Comparison of ENCODE assay signal across 8 mouse cellular contexts in the genomic region with DNA sequence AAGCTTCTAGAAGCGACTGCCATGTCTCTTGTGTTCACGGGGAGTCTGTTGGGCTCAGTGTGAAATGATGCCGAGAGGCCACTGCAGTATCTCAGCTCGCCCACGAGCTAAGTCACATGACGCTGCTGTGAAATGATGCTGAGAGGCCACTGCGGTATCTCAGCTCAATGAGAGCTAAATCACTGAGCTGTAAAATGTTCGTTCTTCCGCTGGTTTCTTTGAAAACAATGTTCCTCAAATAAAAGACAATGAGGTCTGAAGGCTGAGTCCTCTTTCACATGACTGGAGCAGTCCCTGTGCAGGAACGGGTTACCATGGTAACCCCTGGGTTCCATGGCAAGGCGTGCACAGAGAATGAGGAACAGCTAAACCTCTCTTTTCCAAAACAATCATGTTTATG. TPM values are rescaled to one million over a fixed set of nuclear protein-coding genes. Genes with fewer than 3 reads are reported as not detected.
A peak's percentile ranks its signal among the peaks of the same experiment; 100 is the strongest.
DNase-seq lines count a peak whose midpoint lies in the region; ATAC-seq and TF ChIP-seq lines count a peak whose summit lies in the region.

No protein-coding gene starts in this region.

- intact Hi-C loops in heart, postnatal 36 days (cut with DNase I), result no loop called here

- no peak overlapping the region for H3K9ac ChIP-seq in forebrain, embryonic 11.5 days (ENCODE audit: low read length)
- 0 out of 2 replicates have a peak overlapping the region, but pooled peaks have one; percentile 28 for H3K9ac ChIP-seq in neural tube, embryonic 15.5 days (replicated peaks)
- H3K9ac ChIP-seq in intestine, postnatal 0 days (ENCODE audit: low read depth, low read length), result no peak overlapping the region

- H3K27me3 ChIP-seq in forebrain, embryonic 11.5 days (ENCODE audit: control insufficient read depth, insufficient read depth, low read length), result no peaks in the 10 kb centered on the region
- H3K27me3 ChIP-seq in neural tube, embryonic 15.5 days (replicated peaks), result peaks cover 9% of the 10 kb centered on the region; the same call in 1 of the 2 replicates
- H3K27me3 ChIP-seq in intestine, postnatal 0 days (replicated peaks; ENCODE audit: control insufficient read depth, insufficient read depth, low read length), result no peaks in the 10 kb centered on the region

- H3K36me3 ChIP-seq in forebrain, embryonic 11.5 days (ENCODE audit: control insufficient read depth, insufficient read depth, low read length), result no peaks in the 10 kb centered on the region
- no peaks in the 10 kb centered on the region for H3K36me3 ChIP-seq in neural tube, embryonic 15.5 days
- no peaks in the 10 kb centered on the region for H3K36me3 ChIP-seq in intestine, postnatal 0 days (ENCODE audit: control insufficient read depth, insufficient read depth)

- DNase-seq in cerebellum, adult 11-12 months, result peak; percentile 51
- DNase-seq in forebrain, embryonic 11.5 days (ENCODE audit: low spot score), result peak; percentile 63
- peak; percentile 62 to 64 for DNase-seq in layer of hippocampus, postnatal 14 days (ENCODE audit: low spot score in 2 of 2)
- DNase-seq in heart, postnatal 36 days, result no peak
- no peak for DNase-seq in adrenal gland, postnatal 36 days

- no peak for TF ChIP-seq CTCF in intestine, postnatal 0 days (IDR thresholded peaks at IDR 0.05; ENCODE audit: low read depth)

- no peak overlapping the region; the same call in 1 of the 2 replicates for H3K27ac ChIP-seq in forebrain, embryonic 11.5 days (ENCODE audit: low read depth, low read length)
- peak overlapping the region; percentile 89 for H3K27ac ChIP-seq in neural tube, embryonic 15.5 days (replicated peaks)
- H3K27ac ChIP-seq in intestine, postnatal 0 days (ENCODE audit: low read depth, low read length), result no peak overlapping the region

- peak overlapping the region; percentile 6; the same call in 1 of the 2 replicates for H3K4me3 ChIP-seq in forebrain, embryonic 11.5 days (ENCODE audit: low read depth, low read length)
- peak overlapping the region; percentile 25 for H3K4me3 ChIP-seq in neural tube, embryonic 15.5 days (replicated peaks)
- H3K4me3 ChIP-seq in intestine, postnatal 0 days (ENCODE audit: low read depth, low read length), result no peak overlapping the region

- peaks cover 5% of the 10 kb centered on the region; the same call in 1 of the 2 replicates for H3K4me1 ChIP-seq in forebrain, embryonic 11.5 days (replicated peaks; ENCODE audit: control insufficient read depth, insufficient read depth, low read length)
- H3K4me1 ChIP-seq in neural tube, embryonic 15.5 days, result peaks cover 23% of the 10 kb centered on the region
- no peaks in the 10 kb centered on the region for H3K4me1 ChIP-seq in intestine, postnatal 0 days (replicated peaks; ENCODE audit: control insufficient read depth, insufficient read depth, low read length)

- peak overlapping the region; percentile 24 for H3K4me2 ChIP-seq in forebrain, embryonic 11.5 days (ENCODE audit: low read depth, low read length, severe bottlenecking)
- peak overlapping the region; percentile 51 for H3K4me2 ChIP-seq in neural tube, embryonic 15.5 days
- H3K4me2 ChIP-seq in intestine, postnatal 0 days (replicated peaks; ENCODE audit: low read depth), result no peak overlapping the region

- ATAC-seq in forebrain, embryonic 11.5 days (replicated peaks; ENCODE audit: low FRiP score), result peak; percentile 92
- ATAC-seq in neural tube, embryonic 15.5 days (ENCODE audit: low FRiP score), result peak; percentile 92
- ATAC-seq in intestine, postnatal 0 days, result no peak
- no peak for ATAC-seq in activated CD4-positive, CD25-positive, alpha-beta regulatory T cell, adult 4 months

- no peaks in the 10 kb centered on the region for H3K9me3 ChIP-seq in forebrain, embryonic 11.5 days (ENCODE audit: control insufficient read depth, low read length)
- H3K9me3 ChIP-seq in neural tube, embryonic 15.5 days (replicated peaks), result no peaks in the 10 kb centered on the region
- no peaks in the 10 kb centered on the region for H3K9me3 ChIP-seq in intestine, postnatal 0 days (ENCODE audit: control insufficient read depth)

- WGBS in forebrain, embryonic 11.5 days, result 18% methylated on average over 11 of the region's 11 CpGs
- WGBS in neural tube, embryonic 15.5 days, result 9% methylated on average over 11 of the region's 11 CpGs
- 54% methylated on average over 11 of the region's 11 CpGs for WGBS in intestine, postnatal 0 days

RNA-seq across cellular contexts. Expression of a gene that starts 11.5 kb away (rescaled TPM):
- polyA plus RNA-seq in forebrain, embryonic 11.5 days (2014; fragmentation: Nextera tagmentation; extraction: Ambion mirVana), result 2.4 and 2.9 TPM in 2 replicates
- 100 to 1,000 TPM; 116 TPM for total RNA-seq in layer of hippocampus, postnatal 14 days (2021)
- polyA plus RNA-seq in neural tube, embryonic 15.5 days (2015; fragmentation: Nextera tagmentation; extraction: Ambion mirVana), result 18.6 and 22.6 TPM in 2 replicates
- polyA plus RNA-seq in intestine, postnatal 0 days (2015; fragmentation: Nextera tagmentation; extraction: Ambion mirVana), result 0.38 and 0.52 TPM in 2 replicates
- total RNA-seq in heart, postnatal 36 days (2021), result 1 to 10 TPM; 2.5 to 3.6 TPM
- 1 to 10 TPM; 4.7 to 5.1 TPM for total RNA-seq in adrenal gland, postnatal 36 days (2021)
- polyA plus RNA-seq in activated CD4-positive, CD25-positive, alpha-beta regulatory T cell, adult 4 months (2017; shearing (Covaris generic)), result not detected

RNA-seq across cellular contexts. Expression of a gene that starts 50.0 kb away (rescaled TPM):
- 19.7 and 22.1 TPM in 2 replicates for polyA plus RNA-seq in forebrain, embryonic 11.5 days (2014; fragmentation: Nextera tagmentation; extraction: Ambion mirVana)
- total RNA-seq in layer of hippocampus, postnatal 14 days (2021), result 10 to 100 TPM; 46.7 to 52.4 TPM
- 46.0 and 47.5 TPM in 2 replicates for polyA plus RNA-seq in neural tube, embryonic 15.5 days (2015; fragmentation: Nextera tagmentation; extraction: Ambion mirVana)
- 0.93 and 1.4 TPM in 2 replicates for polyA plus RNA-seq in intestine, postnatal 0 days (2015; fragmentation: Nextera tagmentation; extraction: Ambion mirVana)
- under 1 TPM; 0.27 to 0.28 TPM for total RNA-seq in heart, postnatal 36 days (2021)
- total RNA-seq in adrenal gland, postnatal 36 days (2021), result 1 to 10 TPM; 1.3 to 1.5 TPM
- 10 to 100 TPM; 21.9 to 32.7 TPM for polyA plus RNA-seq in activated CD4-positive, CD25-positive, alpha-beta regulatory T cell, adult 4 months (2017; shearing (Covaris generic))

Comparison
In these comparisons a context has a peak if more than half of its experiments do, and no peak if none do; other contexts are left out.
1. DNase-seq: peak in cerebellum, adult 11-12 months (single experiment), forebrain, embryonic 11.5 days (single experiment) and layer of hippocampus, postnatal 14 days (2 of 2); none in heart, postnatal 36 days (0 of 2) and adrenal gland, postnatal 36 days (0 of 2).
2. ATAC-seq: peak in forebrain, embryonic 11.5 days (single experiment) and neural tube, embryonic 15.5 days (single experiment); none in intestine, postnatal 0 days (single experiment) and activated CD4-positive, CD25-positive, alpha-beta regulatory T cell, adult 4 months (single experiment).